Mouse (Mus musculus): ENCODE data around the gene Ficd.
"Not testable (repeated sequence)": the region's sequence is repeated elsewhere in the genome, so short reads cannot be mapped to it uniquely, and the experiment has no call there.

Gene Ficd

GRCm38 (mm10) chr5:113772905-113773519 is 37.4 kb downstream of the Ficd start:
- no peak for DNase-seq (ENCODE audit: low read depth, low spot score)

GRCm38 (mm10) chr5:113773664-113774063 is 38.1 kb downstream of the Ficd start:
- peak; percentile 83 for DNase-seq (ENCODE audit: low read depth, low spot score)

GRCm38 (mm10) chr5:113775585-113775984 is 40.0 kb downstream of the Ficd start:
- DNase-seq (ENCODE audit: low read depth, low spot score) = no peak

GRCm38 (mm10) chr5:113776128-113776895 is 40.7 kb downstream of the Ficd start:
- no peak for DNase-seq (ENCODE audit: low read depth, low spot score)

- DNase-seq (ENCODE audit: low read depth, low spot score) = peak; percentile 43
Observed at GRCm38 (mm10) chr5:113776896-113777226, 41.3 kb downstream of the Ficd start.

- DNase-seq (ENCODE audit: low read depth, low spot score) = not testable (repeated sequence)
Observed at GRCm38 (mm10) chr5:113777728-113778127, 42.1 kb downstream of the Ficd start.

- no peak for DNase-seq (ENCODE audit: low read depth, low spot score)
Observed at GRCm38 (mm10) chr5:113779569-113779968, 44.0 kb downstream of the Ficd start.

GRCm38 (mm10) chr5:113780082-113780752 is 44.6 kb downstream of the Ficd start:
- no peak for DNase-seq (ENCODE audit: low read depth, low spot score)

- peak; percentile 56 for DNase-seq (ENCODE audit: low read depth, low spot score)
Observed at GRCm38 (mm10) chr5:113780763-113781162, 45.2 kb downstream of the Ficd start.

GRCm38 (mm10) chr5:113781254-113781653 is 45.7 kb downstream of the Ficd start:
- DNase-seq (ENCODE audit: low read depth, low spot score) = peak; percentile 55

GRCm38 (mm10) chr5:113781875-113782274 is 46.3 kb downstream of the Ficd start:
- no peak for DNase-seq (ENCODE audit: low read depth, low spot score)

- DNase-seq (ENCODE audit: low read depth, low spot score) = no peak
Observed at GRCm38 (mm10) chr5:113782624-113783023, 47.0 kb downstream of the Ficd start.

GRCm38 (mm10) chr5:113783581-113784001 is 48.0 kb downstream of the Ficd start:
- peak; percentile 71 for DNase-seq (ENCODE audit: low read depth, low spot score)

GRCm38 (mm10) chr5:113784104-113784503 is 48.5 kb downstream of the Ficd start:
- DNase-seq (ENCODE audit: low read depth, low spot score) = not testable (repeated sequence)

- peak; percentile 65 for DNase-seq (ENCODE audit: low read depth, low spot score)
Observed at GRCm38 (mm10) chr5:113786985-113787384, 51.4 kb downstream of the Ficd start.

- DNase-seq (ENCODE audit: low read depth, low spot score) = no peak
Observed at GRCm38 (mm10) chr5:113788645-113789044, 53.0 kb downstream of the Ficd start.

GRCm38 (mm10) chr5:113789075-113789788 is 53.6 kb downstream of the Ficd start:
- no peak for DNase-seq (ENCODE audit: low read depth, low spot score)

Measured in brain, adult 2 months (tissue).